Mouse (Mus musculus) embryo, embryonic 9.5 days (tissue): ENCODE measurements around the gene Vax2.

ENCODE experiments used
- DNase-seq: peaks from one replicate; pipeline ENCODE4 v3.0.0-alpha.2; 2017; ENCODE audit errors: extremely low spot score

Gene Vax2

GRCm38 (mm10) chr6:83762880-83763431, 51.9 kb downstream of the Vax2 start:
- DNase-seq: peak; percentile 34

DNA sequence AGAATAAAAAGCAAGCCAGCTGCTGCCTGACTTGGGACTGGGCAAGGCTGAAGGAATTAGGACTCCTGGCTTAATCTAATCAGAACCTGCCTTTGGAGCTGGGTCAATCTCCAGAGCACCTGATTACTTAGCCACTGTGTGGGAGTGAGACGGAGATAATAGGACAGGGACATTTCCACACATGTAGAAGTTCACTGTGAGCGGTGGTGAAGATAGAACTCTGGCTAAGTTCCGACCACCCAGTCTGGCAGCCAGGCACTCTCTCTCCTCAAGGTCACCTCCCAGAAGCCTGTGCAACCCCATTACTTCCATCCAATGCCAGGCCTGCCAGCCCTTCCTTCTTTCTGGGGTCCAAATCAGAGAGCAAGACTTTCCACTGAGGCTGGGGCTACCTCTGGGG, 55.9 kb downstream of the Vax2 start:
- no peak for DNase-seq

- no peak for DNase-seq
Observed at GRCm38 (mm10) chr6:83768485-83768884, 57.4 kb downstream of the Vax2 start.

DNA sequence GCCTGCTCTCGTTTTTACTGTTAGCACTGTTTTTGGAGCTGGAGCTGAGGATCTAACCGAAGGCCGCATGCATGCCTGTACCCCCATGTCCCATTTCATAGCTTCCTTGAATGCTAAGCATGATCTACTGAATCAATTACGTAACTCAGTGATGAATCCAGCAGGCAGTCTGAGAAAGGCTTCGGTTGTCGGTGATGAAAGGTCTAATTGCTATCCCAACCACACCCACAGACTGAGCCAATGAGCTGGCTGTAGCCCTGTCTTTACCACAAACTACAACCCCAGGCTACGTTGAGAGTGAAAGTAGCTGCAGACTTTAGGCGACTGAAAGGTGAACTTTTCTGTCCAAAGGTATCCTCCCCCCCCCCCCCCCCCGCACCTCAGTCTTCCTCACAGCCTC, 63.1 kb downstream of the Vax2 start:
- DNase-seq: no peak

GRCm38 (mm10) chr6:83774781-83775563, 63.9 kb downstream of the Vax2 start:
- DNase-seq: peak; percentile 39

GRCm38 (mm10) chr6:83775638-83776293, 64.7 kb downstream of the Vax2 start, which contains the start of gene Tex261:
Gene Tex261 (minus strand): TSS chr6:83775813.
- peak; percentile 95 for DNase-seq

DNA sequence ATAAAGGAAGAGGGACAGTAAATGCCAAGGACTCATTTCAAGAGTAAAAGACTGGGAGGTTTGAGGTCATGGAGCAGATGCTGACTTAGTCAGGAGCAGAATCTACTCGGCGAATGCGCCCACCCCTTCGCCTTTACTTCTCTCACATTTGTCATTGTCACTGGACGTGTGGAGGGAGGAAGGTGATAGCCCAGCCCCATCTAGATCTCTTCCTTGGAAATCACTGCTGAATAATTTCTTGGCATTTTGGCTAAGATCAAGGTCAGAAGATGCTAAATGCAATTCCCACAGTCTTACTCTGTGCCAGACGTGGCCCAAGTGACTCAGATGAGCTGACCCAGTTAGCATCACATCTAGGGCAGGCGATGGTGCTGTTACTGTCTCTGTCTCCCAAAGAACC, 67.2 kb downstream of the Vax2 start:
- no peak for DNase-seq

DNA sequence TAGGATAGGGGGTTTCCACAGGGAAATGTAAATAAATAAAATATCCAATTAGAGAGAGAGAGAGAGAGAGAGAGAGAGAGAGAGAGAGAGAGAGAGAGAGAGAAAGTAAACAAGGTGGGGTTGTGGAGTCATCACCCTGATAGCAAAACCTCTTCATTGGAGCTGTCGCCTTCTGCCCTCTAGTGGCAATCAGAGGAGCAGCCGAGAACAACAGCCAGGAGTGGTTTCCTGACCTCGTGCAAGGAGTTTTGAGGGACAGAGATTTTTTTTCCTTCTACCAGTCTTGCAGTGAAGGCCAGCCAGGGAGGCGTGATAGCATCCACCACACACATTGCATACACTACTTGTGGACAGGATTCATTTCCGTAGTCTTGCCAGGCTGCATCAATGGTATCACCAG, 68.0 kb downstream of the Vax2 start:
- peak; percentile 54 for DNase-seq

DNA sequence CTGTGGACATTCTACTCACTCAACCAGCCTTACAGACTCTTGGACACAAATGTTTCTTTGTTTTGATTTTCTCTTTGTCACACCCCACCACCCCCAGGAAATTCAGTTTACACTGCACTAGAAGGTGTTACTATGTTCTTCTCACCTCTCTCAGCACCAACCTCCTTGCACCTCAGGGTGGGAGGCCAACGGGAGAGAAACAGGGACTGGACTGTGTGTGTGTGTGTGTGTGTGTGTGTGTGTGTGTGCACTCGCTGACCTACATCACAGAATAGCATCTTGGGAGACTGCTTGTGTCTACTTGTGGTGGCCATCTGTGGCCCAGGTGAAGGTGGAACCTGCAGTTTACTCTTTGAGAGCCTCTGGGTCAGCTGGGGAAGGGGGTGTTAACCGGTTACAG, 75.4 kb downstream of the Vax2 start:
- no peak for DNase-seq
